Mouse (Mus musculus) E14TG2a.4 (cell line): ENCODE data around the gene Espnl.

ENCODE experiments used
- CTCF ChIP-seq: conservative IDR thresholded peaks from 2 replicates; pipeline ENCODE4 v1.5.1; 2014; ENCODE audit warnings: low read length
- NANOG ChIP-seq: IDR thresholded peaks from 2 replicates; pipeline ENCODE4 v1.6.1; 2014; ENCODE audit warnings: borderline replicate concordance, low read length, mixed read lengths
- POU5F1 ChIP-seq: IDR thresholded peaks from 2 replicates; pipeline ENCODE4 v1.6.1; 2014; ENCODE audit warnings: low read length, borderline replicate concordance

DNA sequence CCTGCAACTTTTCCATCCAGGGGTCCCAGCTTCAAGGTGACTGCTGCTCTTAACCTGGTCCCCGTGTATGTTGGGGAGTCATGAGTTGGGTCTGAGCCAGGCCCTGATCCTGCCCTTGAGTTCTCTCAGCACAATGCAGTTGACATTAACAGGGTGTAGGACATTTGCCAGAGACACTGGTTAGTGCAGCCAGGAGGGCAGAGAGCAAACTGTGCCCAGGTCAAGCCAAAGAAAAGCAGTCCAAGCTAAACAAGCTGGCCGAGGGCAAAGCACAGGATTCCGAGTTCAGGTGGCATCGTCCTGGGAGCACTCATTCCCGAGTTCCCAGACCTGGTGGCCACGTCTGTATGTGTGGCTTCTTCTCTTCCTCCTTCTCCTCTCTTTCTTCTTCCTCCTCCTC, 4.2 kb upstream of the Espnl start:
- no peak for TF ChIP-seq CTCF
- no peak for TF ChIP-seq NANOG
- no peak for TF ChIP-seq POU5F1
